Mouse (Mus musculus) induced T-regulatory cell, adult 2 months (primary cell): ENCODE measurements at regions not wholly inside any gene's neighbourhood (a gene's known extent, or its start where the extent isn't known, plus 50 kb on each side); places are given as distances from the start of the nearest gene placed in this dataset.

Experiments
- DNase-seq: peaks from one replicate; pipeline ENCODE4 v3.0.0-alpha.2; 2012; ENCODE audit warnings: low read depth

GRCm38 (mm10) chr3:41177124-41177523 lies 94.3 kb upstream of the Pgrmc2 start:
- DNase-seq: no peak

- no peak for DNase-seq
These were observed 92.5 kb upstream of the Pgrmc2 start for GRCm38 (mm10) chr3:41175356-41175755.

DNA sequence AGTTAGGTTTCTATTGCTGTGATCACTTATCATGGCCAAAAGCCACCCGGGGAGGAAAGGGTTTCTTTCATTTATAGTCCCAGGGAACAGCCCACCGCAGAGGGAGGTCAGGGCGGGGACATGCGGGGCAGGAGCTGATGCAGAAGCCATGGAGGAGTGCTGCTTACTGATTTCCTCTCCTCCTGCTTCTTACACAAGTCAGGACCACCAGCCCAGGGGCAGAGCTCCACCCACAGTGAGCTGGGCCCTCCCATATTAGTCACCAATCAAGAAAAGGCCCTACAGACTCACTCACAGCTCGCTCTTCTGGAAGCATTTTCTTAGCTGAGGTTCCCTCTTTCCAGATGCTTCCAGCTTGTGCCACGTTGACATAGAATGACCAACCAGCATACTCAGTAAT lies 90.7 kb upstream of the Pgrmc2 start:
- no peak for DNase-seq

GRCm38 (mm10) chr3:41172306-41173215 lies 89.7 kb upstream of the Pgrmc2 start:
- DNase-seq: no peak

GRCm38 (mm10) chr3:41171772-41172171 lies 88.9 kb upstream of the Pgrmc2 start:
- no peak for DNase-seq

- DNase-seq: no peak
These were observed 88.5 kb upstream of the Pgrmc2 start for GRCm38 (mm10) chr3:41171310-41171709.

DNA sequence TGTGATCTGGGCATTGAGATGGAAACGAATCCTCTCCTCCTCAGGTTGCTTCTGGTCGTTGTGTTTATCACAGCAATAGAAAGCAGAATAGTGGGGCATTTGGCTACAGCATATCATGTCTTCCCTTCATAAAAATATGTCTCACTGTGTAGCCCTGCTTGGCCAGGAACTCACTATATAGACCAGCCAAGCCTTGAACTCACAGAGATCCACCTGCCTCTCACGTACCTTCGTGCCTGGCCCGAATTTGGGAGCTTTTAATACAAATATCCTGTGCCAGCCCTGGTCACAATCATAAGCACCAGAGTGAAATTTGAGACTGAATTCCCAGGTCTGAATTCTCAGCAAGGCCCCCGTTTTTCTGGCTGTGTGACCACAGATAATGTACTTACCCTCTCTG lies 87.7 kb upstream of the Pgrmc2 start:
- no peak for DNase-seq

DNA sequence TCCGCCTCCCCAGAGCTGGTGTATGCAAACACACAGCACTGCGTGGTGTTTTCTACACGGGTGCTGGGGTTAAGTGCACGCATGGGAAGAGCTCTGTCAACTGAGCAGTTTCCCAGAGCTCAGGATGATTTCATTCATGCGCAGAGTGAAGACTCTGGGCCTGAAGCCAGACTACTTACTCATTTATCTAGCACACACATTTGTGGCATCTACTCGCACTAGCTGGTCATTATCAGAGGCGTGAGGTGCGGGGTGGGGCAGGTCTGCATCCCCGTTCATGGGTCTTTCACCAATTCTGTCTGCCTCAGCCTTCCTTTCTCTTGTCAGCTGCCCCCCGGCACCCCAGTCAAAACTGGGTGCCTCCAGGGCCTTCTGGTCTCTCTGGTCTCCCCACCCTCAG lies 86.6 kb upstream of the Pgrmc2 start:
- DNase-seq: no peak

GRCm38 (mm10) chr3:41168181-41168967 lies 85.5 kb upstream of the Pgrmc2 start:
- DNase-seq: peak; percentile 38

GRCm38 (mm10) chr3:41167476-41167875 lies 84.6 kb upstream of the Pgrmc2 start:
- DNase-seq: no peak

- no peak for DNase-seq
These were observed 81.9 kb upstream of the Pgrmc2 start for GRCm38 (mm10) chr3:41164736-41165135.

- no peak for DNase-seq
These were observed 80.9 kb upstream of the Pgrmc2 start for GRCm38 (mm10) chr3:41163767-41164166.

- no peak for DNase-seq
These were observed 79.7 kb upstream of the Pgrmc2 start for GRCm38 (mm10) chr3:41162514-41162913.

GRCm38 (mm10) chr3:41160648-41161047 lies 77.8 kb upstream of the Pgrmc2 start:
- peak; percentile 9 for DNase-seq

GRCm38 (mm10) chr3:41158314-41158973 lies 75.6 kb upstream of the Pgrmc2 start:
- no peak for DNase-seq

DNA sequence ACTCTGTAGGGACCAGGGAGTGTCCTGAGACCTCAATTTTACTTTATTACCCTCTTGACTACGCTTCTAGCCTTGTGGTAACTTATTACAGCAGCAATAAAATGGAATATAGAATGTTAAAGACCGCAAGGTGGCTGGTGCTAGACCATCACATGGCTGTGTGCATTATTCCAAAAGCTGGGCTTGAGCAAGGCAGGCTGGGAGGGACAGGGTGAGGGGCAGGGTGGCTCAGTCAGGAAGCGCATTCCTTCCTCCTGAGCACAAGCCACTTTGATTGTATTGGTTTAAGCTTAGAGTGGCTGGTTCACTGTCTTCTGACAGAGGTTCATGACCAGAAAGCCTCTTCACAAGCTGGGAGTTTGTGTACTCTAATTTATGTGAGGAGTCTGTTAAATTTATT lies 74.6 kb upstream of the Pgrmc2 start:
- DNase-seq: no peak

DNA sequence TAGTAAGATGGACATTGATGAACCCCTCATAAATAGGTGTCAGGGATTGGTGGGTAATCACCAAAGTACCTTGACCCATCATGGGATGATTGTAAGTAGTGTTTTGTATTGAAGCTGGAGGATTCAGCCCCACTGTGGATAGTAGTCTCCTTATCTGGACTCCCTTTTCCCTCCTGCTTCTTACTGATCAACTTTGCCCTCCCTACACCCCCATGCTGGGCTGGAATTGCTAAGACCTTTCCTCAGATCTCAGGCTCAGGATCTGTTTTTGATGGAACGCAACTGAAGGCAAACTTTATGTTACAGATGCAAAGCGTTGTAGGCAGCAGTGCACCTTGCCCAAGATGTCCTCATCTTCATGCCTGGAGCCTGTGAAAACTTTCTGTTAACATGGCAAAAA lies 73.7 kb upstream of the Pgrmc2 start:
- no peak for DNase-seq

- no peak for DNase-seq
These were observed 72.4 kb upstream of the Pgrmc2 start for GRCm38 (mm10) chr3:41155132-41155760.

GRCm38 (mm10) chr3:41154402-41154801 lies 71.6 kb upstream of the Pgrmc2 start:
- no peak for DNase-seq

GRCm38 (mm10) chr3:41151989-41152388 lies 69.1 kb upstream of the Pgrmc2 start:
- no peak for DNase-seq

DNA sequence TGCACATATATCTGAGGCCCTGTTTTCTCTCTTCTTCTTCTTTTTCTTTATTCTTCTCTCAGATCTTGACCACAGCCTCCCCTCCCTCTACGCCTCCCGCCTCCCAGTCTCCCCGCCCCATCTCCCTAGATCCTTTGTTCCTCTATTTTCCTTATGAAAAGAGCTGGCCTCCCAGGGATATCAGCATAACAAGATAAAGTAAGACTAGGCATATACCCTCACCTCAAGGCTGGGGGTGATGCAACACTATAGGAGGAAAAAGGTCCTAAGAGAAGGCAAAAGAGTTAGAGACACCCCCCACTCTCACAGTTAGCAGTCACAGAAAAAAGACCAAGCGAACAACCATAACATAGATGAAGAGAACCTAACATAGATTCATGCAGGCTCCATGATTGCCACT lies 57.5 kb upstream of the Pgrmc2 start:
- no peak for DNase-seq

DNA sequence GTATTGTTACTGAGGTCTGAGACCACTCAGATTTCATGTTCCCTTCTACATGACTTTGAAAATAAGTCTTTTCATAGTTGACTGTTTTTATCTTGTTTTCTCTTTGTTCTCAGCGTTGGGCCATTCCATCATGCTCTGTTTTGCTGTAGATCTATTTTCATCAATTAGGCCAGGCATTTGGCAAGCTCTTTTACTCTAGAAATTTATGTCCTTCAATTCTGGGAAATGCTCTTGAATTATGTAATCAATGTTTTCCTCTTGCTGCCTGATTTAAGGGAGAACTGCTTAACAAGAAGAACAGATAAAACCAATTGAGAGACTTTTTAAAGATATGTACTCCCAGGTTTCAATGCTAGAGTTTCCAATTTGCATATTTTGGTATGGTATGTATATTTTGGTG lies 55.1 kb upstream of the Pgrmc2 start:
- DNase-seq: no peak
